Mouse (Mus musculus) kidney, postnatal 0 days (tissue): ENCODE measurements at regions not wholly inside any gene's neighbourhood (a gene's known extent, or its start where the extent isn't known, plus 50 kb on each side); places are given as distances from the start of the nearest gene placed in this dataset.

Source experiments
- ATAC-seq: fragments of 200-750 bp; cut with Nextera tagmentation; replicated peaks from 2 replicates; pipeline ENCODE4 v1.8.0; 2017; ENCODE audit warnings: low read depth, moderate number of reproducible peaks, moderate TSS enrichment, moderate library complexity; ENCODE audit not compliant: low FRiP score
- DNase-seq: peaks from one replicate; pipeline ENCODE4 v3.0.0-alpha.2; 2016; ENCODE audit warnings: low spot score
- H3K27ac ChIP-seq: fragments of 300-500 bp; sonication (generic); 2 replicates; pipeline ENCODE4 v1.5.1; 2014; ENCODE audit warnings: mild to moderate bottlenecking
- H3K27me3 ChIP-seq: fragments of 300-500 bp; sonication (generic); 2 replicates; pipeline ENCODE4 v1.6.1; 2014; ENCODE audit warnings: low read length, mixed read lengths; ENCODE audit not compliant: insufficient read depth
- H3K36me3 ChIP-seq: fragments of 300-500 bp; sonication (generic); 2 replicates; pipeline ENCODE4 v1.6.1; 2014; ENCODE audit warnings: low read length, mixed read lengths; ENCODE audit not compliant: insufficient read depth
- H3K4me1 ChIP-seq: fragments of 300-500 bp; sonication (generic); replicated peaks from 2 replicates; pipeline ENCODE4 v1.6.1; 2014; ENCODE audit warnings: antibody characterized with exemption, low read length, mixed read lengths; ENCODE audit not compliant: insufficient read depth
- H3K4me2 ChIP-seq: fragments of 300-500 bp; sonication (generic); 2 replicates; pipeline ENCODE4 v1.6.1; 2014; ENCODE audit warnings: mild to moderate bottlenecking, low read length, moderate library complexity, mixed read lengths
- H3K4me3 ChIP-seq: fragments of 300-500 bp; sonication (generic); replicated peaks from 2 replicates; pipeline ENCODE4 v1.5.1; 2014; ENCODE audit warnings: low read depth, low read length
- H3K9ac ChIP-seq: fragments of 300-500 bp; sonication (generic); 2 replicates; pipeline ENCODE4 v1.6.1; 2014; ENCODE audit warnings: low read depth, low read length
- H3K9me3 ChIP-seq: fragments of 300-500 bp; sonication (generic); replicated peaks from 2 replicates; pipeline ENCODE4 v1.6.1; 2016; ENCODE audit warnings: low read length, inconsistent platforms, mixed read lengths
- CTCF ChIP-seq: IDR thresholded peaks from 2 replicates; pipeline ENCODE4 v1.5.1; 2016; ENCODE audit warnings: antibody characterized with exemption, low read depth, mild to moderate bottlenecking, moderate library complexity
- WGBS: fragments of 180-500 bp; shearing (Covaris S2); extraction: QIAGEN DNeasy Blood & Tissue Kit; methylation state at CpG from one replicate; pipeline ENCODE4 v1.1.7; 2014; 5-methylcytosine and 5-hydroxymethylcytosine counted together

GRCm38 (mm10) chr13:53941005-53941747 is 114.3 kb downstream of the Drd1 start:
- no peaks in the 10 kb centered on the region for H3K9me3 ChIP-seq
- no peaks in the 10 kb centered on the region for H3K36me3 ChIP-seq
- H3K27me3 ChIP-seq: no peaks in the 10 kb centered on the region
- WGBS: 90% methylated on average over 13 of the region's 13 CpGs
- no peak for TF ChIP-seq CTCF
- H3K27ac ChIP-seq: no peak overlapping the region
- H3K4me1 ChIP-seq: no peaks in the 10 kb centered on the region
- ATAC-seq: no peak
- H3K4me3 ChIP-seq: no peak overlapping the region
- H3K4me2 ChIP-seq: no peak overlapping the region
- no peak for DNase-seq
- no peak overlapping the region for H3K9ac ChIP-seq

- Histone ChIP-seq H3K9ac (no peak overlapping the region), H3K9me3 (no peaks in the 10 kb centered on the region), H3K36me3 (no peaks in the 10 kb centered on the region), H3K4me1 (no peaks in the 10 kb centered on the region; the same call in 1 of the 2 replicates), H3K4me3 (no peak overlapping the region), H3K27ac (no peak overlapping the region), H3K4me2 (no peak overlapping the region), H3K27me3 (no peaks in the 10 kb centered on the region)
- ATAC-seq (no peak), DNase-seq (no peak)
- WGBS: 87% methylated on average over 14 of the region's 14 CpGs
- no peak for TF ChIP-seq CTCF
Observed at GRCm38 (mm10) chr13:53935174-53935699, 120.3 kb downstream of the Drd1 start.

DNA sequence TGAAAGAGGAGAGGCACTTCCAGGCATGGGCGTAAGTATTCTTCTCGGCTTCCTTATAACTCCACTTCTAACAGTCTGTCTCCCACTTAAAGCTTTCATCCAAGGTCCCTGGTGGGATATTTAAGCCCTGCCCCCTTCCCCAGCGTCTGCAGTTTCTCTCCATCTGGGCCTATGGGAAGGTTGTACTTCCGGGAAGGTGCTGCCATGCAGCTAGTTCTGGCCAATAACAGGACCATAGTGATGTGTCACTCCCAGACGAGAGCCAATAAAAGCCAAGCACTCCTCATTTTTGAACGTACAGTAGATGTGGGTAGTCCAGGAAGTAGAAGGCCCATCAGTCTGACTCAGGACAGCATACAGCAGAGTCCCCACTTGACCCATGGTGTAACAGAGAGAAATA is 121.0 kb downstream of the Drd1 start:
- H3K27ac ChIP-seq: no peak overlapping the region
- H3K36me3 ChIP-seq: no peaks in the 10 kb centered on the region
- WGBS: 79% methylated on average over 6 of the region's 6 CpGs
- H3K4me1 ChIP-seq: no peaks in the 10 kb centered on the region; the same call in 1 of the 2 replicates
- no peak overlapping the region for H3K4me2 ChIP-seq
- no peaks in the 10 kb centered on the region for H3K9me3 ChIP-seq
- H3K27me3 ChIP-seq: no peaks in the 10 kb centered on the region
- no peak for TF ChIP-seq CTCF
- no peak overlapping the region for H3K4me3 ChIP-seq
- H3K9ac ChIP-seq: no peak overlapping the region
- no peak for ATAC-seq
- no peak for DNase-seq

GRCm38 (mm10) chr13:53926128-53926527 is 129.4 kb downstream of the Drd1 start:
- no peak for DNase-seq
- H3K27ac ChIP-seq: no peak overlapping the region
- 64% methylated on average over 4 of the region's 4 CpGs for WGBS
- no peak overlapping the region for H3K9ac ChIP-seq
- no peaks in the 10 kb centered on the region for H3K4me1 ChIP-seq
- H3K27me3 ChIP-seq: no peaks in the 10 kb centered on the region
- no peak overlapping the region for H3K4me3 ChIP-seq
- no peak for ATAC-seq
- H3K36me3 ChIP-seq: no peaks in the 10 kb centered on the region
- no peak for TF ChIP-seq CTCF
- H3K9me3 ChIP-seq: no peaks in the 10 kb centered on the region
- H3K4me2 ChIP-seq: no peak overlapping the region

- H3K4me3 ChIP-seq: no peak overlapping the region
- no peaks in the 10 kb centered on the region for H3K36me3 ChIP-seq
- WGBS: 88% methylated on average over 4 of the region's 4 CpGs
- H3K27ac ChIP-seq: no peak overlapping the region
- H3K4me2 ChIP-seq: no peak overlapping the region
- no peaks in the 10 kb centered on the region for H3K9me3 ChIP-seq
- H3K27me3 ChIP-seq: no peaks in the 10 kb centered on the region
- ATAC-seq: no peak
- no peak overlapping the region for H3K9ac ChIP-seq
- no peak for TF ChIP-seq CTCF
- DNase-seq: no peak
- no peaks in the 10 kb centered on the region for H3K4me1 ChIP-seq
Observed at GRCm38 (mm10) chr13:53924433-53924832, 131.1 kb downstream of the Drd1 start.

- Histone ChIP-seq H3K27me3 (no peaks in the 10 kb centered on the region), H3K36me3 (no peaks in the 10 kb centered on the region), H3K4me1 (no peaks in the 10 kb centered on the region), H3K4me2 (no peak overlapping the region), H3K27ac (no peak overlapping the region), H3K4me3 (no peak overlapping the region), H3K9me3 (no peaks in the 10 kb centered on the region), H3K9ac (no peak overlapping the region)
- ATAC-seq: no peak
- no peak for TF ChIP-seq CTCF
- DNase-seq: no peak
- WGBS: 64% methylated on average over 7 of the region's 7 CpGs
Observed at GRCm38 (mm10) chr13:53923721-53924374, 131.7 kb downstream of the Drd1 start.
